Mouse (Mus musculus) lung, postnatal 0 days (tissue): ENCODE measurements around the gene Irx2. TPM values are rescaled to one million over a fixed set of nuclear protein-coding genes. Genes with fewer than 3 reads are reported as not detected.

Source experiments
- ATAC-seq: fragments of 200-750 bp; cut with Nextera tagmentation; 2 replicates; pipeline ENCODE4 v1.8.0; 2017; ENCODE audit warnings: moderate library complexity
- DNase-seq: peaks from one replicate; pipeline ENCODE4 v3.0.0-alpha.2; 2016; ENCODE audit warnings: low spot score
- H3K27ac ChIP-seq: fragments of 300-500 bp; sonication (generic); 2 replicates; pipeline ENCODE4 v1.5.1; 2014; ENCODE audit warnings: antibody characterized with exemption, mild to moderate bottlenecking, low read length, mixed read lengths
- H3K27me3 ChIP-seq: fragments of 300-500 bp; sonication (generic); replicated peaks from 2 replicates; pipeline ENCODE4 v1.6.1; 2014; ENCODE audit warnings: low read length, mixed read lengths; ENCODE audit not compliant: insufficient read depth
- H3K36me3 ChIP-seq: fragments of 300-500 bp; sonication (generic); 2 replicates; pipeline ENCODE4 v1.6.1; 2014; ENCODE audit warnings: low read length, mixed read lengths; ENCODE audit not compliant: insufficient read depth
- H3K4me1 ChIP-seq: fragments of 300-500 bp; sonication (generic); 2 replicates; pipeline ENCODE4 v1.6.1; 2014; ENCODE audit warnings: antibody characterized with exemption, low read depth, low read length, mixed read lengths; ENCODE audit not compliant: insufficient read depth
- H3K4me2 ChIP-seq: fragments of 300-500 bp; sonication (generic); replicated peaks from 2 replicates; pipeline ENCODE4 v1.6.1; 2014; ENCODE audit warnings: low read depth, mild to moderate bottlenecking, low read length, moderate library complexity, mixed read lengths
- H3K4me3 ChIP-seq: fragments of 300-500 bp; sonication (generic); 2 replicates; pipeline ENCODE4 v1.5.1; 2014; ENCODE audit warnings: low read depth, low read length
- H3K9ac ChIP-seq: fragments of 300-500 bp; sonication (generic); replicated peaks from 2 replicates; pipeline ENCODE4 v1.6.1; 2014; ENCODE audit warnings: low read depth, mild to moderate bottlenecking
- H3K9me3 ChIP-seq: fragments of 300-500 bp; sonication (generic); 2 replicates; pipeline ENCODE4 v1.6.1; 2016; ENCODE audit warnings: low read length, mixed read lengths
- CTCF ChIP-seq: IDR thresholded peaks from 2 replicates; pipeline ENCODE4 v1.5.1; 2016; ENCODE audit warnings: antibody characterized with exemption, mild to moderate bottlenecking
- EP300 ChIP-seq: IDR thresholded peaks from 2 replicates; pipeline ENCODE4 v1.6.1; 2016; ENCODE audit warnings: antibody characterized with exemption, mild to moderate bottlenecking, control low read depth
- WGBS: fragments of 180-500 bp; shearing (Covaris S2); extraction: QIAGEN DNeasy Blood & Tissue Kit; methylation state at CpG from one replicate; pipeline ENCODE4 v1.1.7; 2014; 5-methylcytosine and 5-hydroxymethylcytosine counted together
- polyA plus RNA-seq: library from polyadenylated mRNA; unstranded; fragments of >200 nt; fragmentation: Nextera tagmentation; extraction: Ambion mirVana; gene quantifications from 2 replicates; pipeline ENCODE4 v1.2.1, GENCODE M21; 2015

Gene Irx2
- polyA plus RNA-seq, 1 experiment from 2014 or later = 40.0 TPM

GRCm38 (mm10) chr13:72610277-72610676, 18.3 kb upstream of the Irx2 start:
- 0 out of 2 replicates have a peak, but pooled peaks have one; percentile 44 for ATAC-seq
- no peak for TF ChIP-seq EP300
- TF ChIP-seq CTCF = no peak
- no peak for DNase-seq
- Histone ChIP-seq H3K4me1 (no peaks in the 10 kb centered on the region), H3K36me3 (no peaks in the 10 kb centered on the region), H3K4me3 (no peak overlapping the region), H3K9ac (no peak overlapping the region), H3K27me3 (no peaks in the 10 kb centered on the region), H3K27ac (no peak overlapping the region), H3K4me2 (no peak overlapping the region), H3K9me3 (no peaks in the 10 kb centered on the region)
- WGBS = 64% methylated on average over 2 of the region's 2 CpGs

DNA sequence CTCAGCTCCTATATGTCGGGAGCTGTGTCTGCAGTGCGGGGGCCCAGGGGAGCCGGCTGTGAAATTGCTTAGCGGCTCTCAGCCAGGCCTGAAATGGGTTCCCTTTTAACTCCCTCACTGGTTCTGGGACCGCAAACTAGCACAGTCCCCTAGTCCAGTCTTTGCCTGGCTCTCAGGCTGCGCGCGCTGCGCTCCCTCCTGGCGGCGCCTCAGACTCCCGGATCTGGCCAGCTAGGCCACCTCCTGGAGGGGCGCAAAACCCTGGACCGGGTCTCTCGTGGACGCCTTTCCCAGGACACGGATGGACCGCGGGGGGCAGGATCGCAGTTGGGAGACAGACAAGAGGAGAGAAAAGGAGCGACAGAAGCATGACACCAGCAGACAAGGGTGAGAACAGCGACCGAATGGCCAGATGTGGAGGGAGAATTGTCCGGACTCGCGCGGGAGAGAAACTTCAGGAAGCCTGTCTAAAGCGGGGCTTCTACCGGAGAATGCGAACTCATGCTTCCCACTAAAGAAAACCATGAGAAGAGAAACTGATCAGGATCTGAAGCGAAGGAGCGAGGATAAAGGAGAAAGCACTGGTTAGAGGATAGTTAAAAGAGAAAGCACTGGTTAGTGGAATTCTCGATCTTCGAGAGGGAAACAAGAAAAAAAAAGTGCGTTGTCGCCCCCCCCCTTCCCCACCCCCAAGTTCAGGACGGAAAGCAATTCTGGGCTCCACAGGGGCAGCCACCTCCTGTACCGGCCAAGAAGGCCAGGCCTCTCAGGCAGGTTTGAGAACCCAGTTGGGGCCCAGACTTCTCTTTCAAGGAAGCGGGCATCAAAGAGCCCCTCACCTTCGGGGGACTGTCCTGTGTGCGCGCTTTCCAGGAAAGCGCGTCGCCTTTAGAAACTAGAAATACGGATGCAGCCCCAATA, 4.4 kb upstream of the Irx2 start:
- Histone ChIP-seq H3K9me3 (no peaks in the 10 kb centered on the region), H3K4me2 (peak overlapping the region; percentile 64), H3K9ac (peak overlapping the region; percentile 34; the same call in 1 of the 2 replicates), H3K27me3 (peaks cover 26% of the 10 kb centered on the region), H3K4me1 (no peaks in the 10 kb centered on the region), H3K4me3 (peak overlapping the region; percentile 46), H3K27ac (peak overlapping the region; percentile 77), H3K36me3 (no peaks in the 10 kb centered on the region)
- DNase-seq (peak; percentile 59), ATAC-seq (no peak)
- WGBS = 1% methylated on average over 46 of the region's 46 CpGs
- peak; percentile 61 for TF ChIP-seq CTCF
- no peak for TF ChIP-seq EP300

DNA sequence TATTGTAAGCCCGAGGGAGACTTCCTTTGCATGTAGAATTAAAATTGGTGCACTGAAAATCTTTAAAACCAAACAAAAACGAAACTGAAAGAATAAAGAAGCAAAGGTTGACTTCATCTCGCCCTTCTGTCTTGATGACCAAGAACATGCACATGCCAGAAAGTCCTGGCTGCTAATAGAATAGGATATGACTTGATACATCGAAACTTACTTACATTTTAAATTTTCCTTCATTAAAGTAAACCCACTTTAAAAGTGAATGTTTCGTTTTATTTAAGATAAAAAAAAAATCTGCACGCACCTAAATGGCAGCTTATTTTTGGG, 3.8 kb upstream of the Irx2 start:
- peak overlapping the region; percentile 34; the same call in 1 of the 2 replicates for H3K9ac ChIP-seq
- peak overlapping the region; percentile 64 for H3K4me2 ChIP-seq
- no peaks in the 10 kb centered on the region for H3K4me1 ChIP-seq
- no peak for ATAC-seq
- peak overlapping the region; percentile 77 for H3K27ac ChIP-seq
- H3K36me3 ChIP-seq = no peaks in the 10 kb centered on the region
- DNase-seq = peak; percentile 63
- peaks cover 29% of the 10 kb centered on the region for H3K27me3 ChIP-seq
- peak overlapping the region; percentile 46 for H3K4me3 ChIP-seq
- TF ChIP-seq EP300 (no peak), CTCF (no peak)
- H3K9me3 ChIP-seq = no peaks in the 10 kb centered on the region
- 4% methylated on average over 6 of the region's 6 CpGs for WGBS

- no peak for ATAC-seq
- DNase-seq = peak; percentile 65
- H3K9ac ChIP-seq = no peak overlapping the region
- H3K9me3 ChIP-seq = no peaks in the 10 kb centered on the region
- no peaks in the 10 kb centered on the region for H3K36me3 ChIP-seq
- peak overlapping the region; percentile 46 for H3K4me3 ChIP-seq
- TF ChIP-seq EP300 (no peak), CTCF (peak; percentile 64)
- H3K4me2 ChIP-seq = peak overlapping the region; percentile 64
- H3K27ac ChIP-seq = peak overlapping the region; percentile 68
- peaks cover 29% of the 10 kb centered on the region for H3K27me3 ChIP-seq
- WGBS = 6% methylated on average over 28 of the region's 28 CpGs
- H3K4me1 ChIP-seq = no peaks in the 10 kb centered on the region
Observed at GRCm38 (mm10) chr13:72625236-72625950, 3.2 kb upstream of the Irx2 start.

- Histone ChIP-seq H3K27me3 (peaks cover 42% of the 10 kb centered on the region), H3K4me1 (no peaks in the 10 kb centered on the region), H3K4me3 (peak overlapping the region; percentile 56), H3K36me3 (no peaks in the 10 kb centered on the region), H3K4me2 (peak overlapping the region; percentile 64), H3K9me3 (no peaks in the 10 kb centered on the region), H3K9ac (peak overlapping the region; percentile 43; the same call in 1 of the 2 replicates), H3K27ac (peak overlapping the region; percentile 77)
- DNase-seq = peak; percentile 74
- ATAC-seq = peak; percentile 0
- TF ChIP-seq CTCF (peak; percentile 62), EP300 (no peak)
- under 1% methylated on average over 42 of the region's 42 CpGs for WGBS
Observed at GRCm38 (mm10) chr13:72627391-72628321, 964 bp upstream of the Irx2 start.
